Mouse (Mus musculus) embryo, embryonic 11 days (tissue): ENCODE results near the gene Itga9.

ENCODE experiments used
- DNase-seq: peaks from one replicate; pipeline ENCODE4 v3.0.0-alpha.2; 2015

Gene Itga9

GRCm38 (mm10) chr9:118654969-118655368, 48.5 kb downstream of the Itga9 start:
- DNase-seq, result peak; percentile 63

- no peak for DNase-seq
These were observed 49.2 kb downstream of the Itga9 start for GRCm38 (mm10) chr9:118655726-118656125.

- no peak for DNase-seq
These were observed 51.7 kb downstream of the Itga9 start for GRCm38 (mm10) chr9:118658159-118658558.

- no peak for DNase-seq
These were observed 53.3 kb downstream of the Itga9 start for GRCm38 (mm10) chr9:118659809-118660208.

GRCm38 (mm10) chr9:118660259-118660658, 53.8 kb downstream of the Itga9 start:
- no peak for DNase-seq

DNA sequence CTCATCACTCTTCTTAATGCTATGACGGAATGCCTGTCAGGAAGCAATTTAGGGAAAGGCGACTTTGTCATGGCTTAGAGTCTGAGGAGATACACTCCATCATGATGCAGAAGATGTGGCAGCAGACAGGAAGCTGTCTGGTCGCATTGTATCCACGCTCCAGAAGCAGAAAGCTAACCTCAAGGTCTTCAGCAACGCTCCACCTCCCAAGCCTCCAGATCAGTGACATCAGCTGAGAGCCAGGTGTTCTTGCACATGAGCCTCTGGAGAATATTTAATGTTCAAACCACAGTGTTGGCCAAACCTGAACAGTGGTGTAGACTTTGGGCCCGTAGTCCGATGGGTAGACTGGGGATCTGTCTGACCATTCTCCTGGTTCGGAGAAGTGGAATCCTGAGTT, 55.5 kb downstream of the Itga9 start:
- no peak for DNase-seq

DNA sequence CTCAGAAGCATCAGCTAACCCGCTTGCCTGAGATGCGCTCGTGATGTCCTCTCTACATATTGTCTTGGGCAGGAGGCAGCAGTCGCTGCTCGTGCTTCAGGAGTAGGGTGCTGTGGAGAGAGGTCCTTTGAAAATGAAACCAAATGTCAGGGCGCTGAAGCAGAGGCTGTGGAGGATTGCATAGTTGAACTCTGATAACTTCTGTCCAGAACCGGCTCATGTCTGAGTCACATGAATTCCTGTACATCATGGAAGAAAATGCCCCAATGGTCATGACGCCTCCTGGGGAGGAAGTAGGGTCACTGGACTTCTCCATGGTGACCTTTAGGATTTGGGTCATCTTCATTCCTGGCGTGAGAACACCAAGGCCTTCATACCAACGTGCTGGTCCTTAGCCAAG, 56.0 kb downstream of the Itga9 start:
- no peak for DNase-seq

- no peak for DNase-seq
These were observed 57.4 kb downstream of the Itga9 start for GRCm38 (mm10) chr9:118663938-118664337.

GRCm38 (mm10) chr9:118666069-118666468, 59.6 kb downstream of the Itga9 start:
- no peak for DNase-seq

- no peak for DNase-seq
These were observed 63.2 kb downstream of the Itga9 start for GRCm38 (mm10) chr9:118669696-118670095.

- DNase-seq, result no peak
These were observed 67.8 kb downstream of the Itga9 start for GRCm38 (mm10) chr9:118674277-118674676.

DNA sequence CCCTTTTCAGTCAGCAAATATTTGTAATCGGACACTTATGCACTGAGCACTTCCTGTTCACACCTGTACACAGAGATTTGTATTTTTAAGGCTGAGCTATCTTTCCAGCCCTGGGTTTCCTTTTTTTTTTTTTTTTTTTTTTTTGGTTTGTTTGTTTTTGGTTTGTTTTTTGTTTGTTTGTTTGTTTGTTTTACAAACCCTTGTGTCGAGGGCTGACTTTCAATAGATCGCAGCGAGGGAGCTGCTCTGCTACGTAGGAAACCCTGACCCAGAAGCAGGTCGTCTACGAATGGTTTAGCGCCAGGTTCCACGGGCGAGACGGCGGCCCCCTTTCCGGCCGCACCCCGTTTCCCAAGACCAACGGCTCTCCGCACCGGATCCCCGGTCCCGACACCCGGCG, 68.3 kb downstream of the Itga9 start:
- no peak for DNase-seq

DNA sequence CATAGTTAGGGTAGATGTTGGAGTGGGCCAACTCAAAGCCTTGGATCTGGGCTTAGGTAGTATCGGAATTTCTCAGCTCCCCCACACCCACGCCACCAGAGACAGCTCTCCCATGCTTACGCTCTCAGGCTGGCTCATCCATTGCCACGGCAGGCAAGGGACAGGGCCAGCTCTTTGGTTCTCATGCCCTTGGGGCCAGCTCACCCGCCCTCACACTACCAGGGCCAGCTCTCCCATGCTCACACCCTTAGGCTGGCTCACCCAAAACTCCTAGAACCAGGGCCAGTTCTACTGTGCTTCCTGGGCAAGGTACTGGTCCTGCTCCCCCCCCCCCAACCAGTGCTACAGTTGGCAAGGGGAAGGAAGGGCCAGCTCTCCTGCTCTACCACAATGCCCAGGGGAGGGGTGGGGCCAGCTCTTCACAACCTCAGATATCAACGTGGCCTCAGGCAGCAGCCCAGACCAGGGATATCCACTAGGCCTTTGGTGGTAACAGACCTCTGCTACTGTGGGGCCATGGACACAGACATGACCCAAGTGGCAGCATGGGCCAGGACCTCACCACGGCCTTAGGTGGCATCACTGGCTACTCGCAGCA, 69.2 kb downstream of the Itga9 start:
- DNase-seq, result no peak

DNA sequence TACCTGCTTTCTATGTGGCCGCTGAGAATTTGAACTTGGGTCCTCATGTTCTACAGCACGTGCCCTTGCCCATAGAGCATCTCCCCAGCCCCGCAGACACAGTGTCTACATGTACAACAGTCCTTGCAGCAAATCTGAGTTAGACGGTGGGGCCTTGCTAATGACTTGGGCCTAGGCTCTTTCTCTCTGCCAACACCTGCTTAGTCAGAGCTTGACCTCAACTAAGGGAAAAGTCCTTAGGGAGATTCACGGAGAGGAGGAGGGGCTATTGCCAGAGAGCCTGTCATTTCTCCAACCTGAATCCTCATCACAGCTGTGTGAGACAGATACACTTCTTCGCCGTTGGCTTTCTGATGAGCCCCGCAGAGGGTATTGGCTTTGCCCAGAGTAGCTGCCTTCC, 70.2 kb downstream of the Itga9 start:
- no peak for DNase-seq

GRCm38 (mm10) chr9:118677349-118677748, 70.9 kb downstream of the Itga9 start:
- no peak for DNase-seq

DNA sequence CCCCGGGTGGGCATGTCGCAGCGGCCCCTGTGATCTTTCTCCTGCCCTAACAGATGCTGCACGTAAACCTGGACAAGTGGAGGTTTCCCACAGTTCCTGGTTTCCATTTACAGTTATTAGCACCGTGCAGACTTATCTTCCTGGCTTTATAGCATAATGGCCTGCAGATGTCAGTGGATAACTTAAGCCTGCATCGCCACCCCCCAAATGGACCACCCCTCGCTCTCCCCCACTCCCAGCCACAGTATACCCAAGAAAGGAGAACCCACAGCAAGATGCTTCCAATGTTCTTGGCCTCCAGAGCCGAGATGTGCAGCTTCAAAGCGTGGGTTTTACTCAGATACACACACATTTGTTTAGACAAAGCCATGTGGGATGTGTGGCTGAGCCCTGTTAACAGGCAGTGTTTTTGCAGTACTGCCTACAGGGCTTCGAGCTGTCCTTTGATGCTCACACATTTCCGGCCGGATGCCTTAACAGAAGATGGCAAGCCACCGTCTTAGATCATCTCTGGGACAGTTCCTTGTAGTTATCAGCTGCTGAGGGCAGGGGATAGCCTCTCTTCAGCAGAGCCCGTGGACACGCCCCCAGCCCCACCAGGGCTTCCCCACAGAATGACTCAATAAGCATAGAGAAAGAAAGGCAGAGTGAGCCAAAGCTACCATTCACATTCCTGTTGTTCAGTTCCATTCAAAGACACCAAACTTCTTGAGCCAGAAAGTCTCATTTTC, 71.7 kb downstream of the Itga9 start:
- DNase-seq, result peak; percentile 63

DNA sequence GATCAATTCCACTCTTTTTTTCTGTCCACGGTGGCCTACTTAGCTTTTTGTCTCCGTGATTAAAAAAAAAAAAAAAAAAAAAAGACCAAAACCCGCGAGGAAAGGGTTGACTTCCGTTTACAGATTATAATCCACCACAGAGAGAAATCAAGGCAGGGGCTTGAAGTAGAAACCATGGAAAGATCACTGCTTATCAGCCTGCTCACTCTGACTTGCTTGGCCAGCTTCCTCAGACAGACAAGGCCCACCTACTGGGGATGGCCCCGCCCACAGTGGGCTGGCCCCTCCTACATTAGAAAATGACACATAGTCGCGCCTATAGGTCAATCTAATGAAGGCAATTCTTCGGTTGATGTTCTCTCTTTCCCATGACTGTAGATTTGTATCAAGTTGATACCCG, 72.3 kb downstream of the Itga9 start:
- DNase-seq, result no peak

DNA sequence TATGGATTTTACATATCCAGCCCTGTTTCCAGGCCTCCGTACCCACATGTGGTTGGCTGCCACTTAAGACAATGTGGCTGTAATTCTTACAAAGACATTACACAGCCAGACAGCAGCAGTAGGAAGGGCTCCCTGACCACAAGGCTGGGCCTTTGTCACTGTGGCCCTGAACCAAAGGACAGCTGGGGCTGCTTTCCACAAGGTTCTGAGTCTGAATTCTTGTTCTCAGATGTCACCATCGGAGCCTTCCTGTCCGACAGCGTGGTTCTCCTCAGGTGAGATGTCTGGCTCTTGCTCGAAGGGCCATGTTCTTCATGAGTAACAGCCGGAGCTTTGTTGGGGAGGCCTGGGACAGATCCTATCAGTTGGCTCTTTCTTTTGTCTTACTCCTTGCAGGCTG, 75.0 kb downstream of the Itga9 start:
- DNase-seq, result no peak

DNA sequence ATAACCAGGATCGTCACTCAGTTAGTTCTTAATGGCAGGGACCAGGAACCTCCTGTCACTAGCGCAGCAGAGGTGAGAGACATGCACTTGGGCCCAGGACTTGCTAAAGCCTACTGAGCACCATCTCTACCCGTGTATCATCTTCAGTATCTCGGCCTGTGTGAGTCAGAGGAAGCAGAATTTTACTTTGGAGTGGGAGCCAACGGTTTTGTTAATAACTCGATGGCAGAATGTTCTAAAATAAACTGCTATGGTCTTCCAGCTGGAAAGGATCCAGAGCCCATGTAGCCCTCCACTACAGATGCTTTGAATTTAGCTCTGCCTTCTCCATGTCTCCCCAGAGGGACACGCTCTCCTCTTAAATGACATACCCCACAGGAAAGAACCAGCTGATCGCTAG, 75.7 kb downstream of the Itga9 start:
- DNase-seq, result no peak

GRCm38 (mm10) chr9:118683507-118683906, 77.0 kb downstream of the Itga9 start:
- DNase-seq, result no peak

DNA sequence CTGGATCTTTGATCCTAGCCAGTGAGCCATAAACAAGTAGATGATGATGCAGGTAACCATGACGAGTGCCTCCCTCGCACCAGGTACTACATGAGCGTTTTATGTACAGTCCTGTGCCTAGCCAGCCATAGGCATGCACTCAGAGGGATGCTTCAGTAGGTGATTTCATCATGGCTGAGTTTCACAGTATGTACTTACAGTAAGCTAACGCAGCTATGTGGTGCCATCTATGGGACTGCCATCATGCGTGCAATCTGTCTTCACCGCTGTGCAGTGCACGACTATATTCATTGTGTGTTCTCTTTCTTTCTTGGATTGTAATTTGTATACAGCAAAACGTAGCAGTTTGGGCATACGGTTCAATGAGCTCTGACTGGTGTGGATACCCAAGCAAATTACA, 77.9 kb downstream of the Itga9 start:
- DNase-seq, result no peak

DNA sequence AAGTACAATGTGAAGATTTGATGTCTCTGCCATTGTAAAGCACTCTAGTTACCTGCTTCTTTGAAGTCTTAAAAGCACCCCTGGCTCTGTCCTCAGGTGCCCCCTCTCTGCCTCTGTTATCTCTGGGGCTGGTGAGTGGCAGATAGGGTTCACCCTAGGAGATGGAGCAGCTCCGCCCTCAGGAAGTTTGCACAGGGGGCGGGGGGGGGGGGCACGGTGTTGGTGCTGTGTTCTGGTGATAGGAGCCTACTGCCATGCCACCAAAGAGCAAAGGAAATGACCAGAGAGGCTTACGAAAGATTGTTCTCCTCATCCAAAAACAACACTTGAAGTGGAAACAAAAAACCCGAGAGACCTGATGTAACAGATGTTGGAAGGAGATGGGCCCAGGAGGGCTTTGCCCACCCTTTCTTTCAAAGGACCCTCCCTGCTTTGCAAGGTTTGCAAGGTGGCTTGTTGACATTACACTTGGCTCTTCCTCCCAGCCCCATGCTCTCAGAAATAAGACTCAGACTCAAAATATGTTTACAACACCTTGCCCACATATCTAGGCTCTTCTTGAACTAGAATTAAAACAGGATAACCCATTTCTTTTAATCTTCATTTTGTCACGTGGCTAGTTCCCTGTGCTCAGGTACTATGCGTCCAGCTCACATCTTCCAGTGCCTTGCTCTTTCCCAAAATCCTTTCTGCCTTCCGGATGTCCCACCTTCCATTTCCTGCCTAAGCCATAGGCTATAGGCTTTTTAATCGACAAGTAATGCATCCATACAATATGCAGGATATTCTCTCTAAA, 79.9 kb downstream of the Itga9 start:
- no peak for DNase-seq

DNA sequence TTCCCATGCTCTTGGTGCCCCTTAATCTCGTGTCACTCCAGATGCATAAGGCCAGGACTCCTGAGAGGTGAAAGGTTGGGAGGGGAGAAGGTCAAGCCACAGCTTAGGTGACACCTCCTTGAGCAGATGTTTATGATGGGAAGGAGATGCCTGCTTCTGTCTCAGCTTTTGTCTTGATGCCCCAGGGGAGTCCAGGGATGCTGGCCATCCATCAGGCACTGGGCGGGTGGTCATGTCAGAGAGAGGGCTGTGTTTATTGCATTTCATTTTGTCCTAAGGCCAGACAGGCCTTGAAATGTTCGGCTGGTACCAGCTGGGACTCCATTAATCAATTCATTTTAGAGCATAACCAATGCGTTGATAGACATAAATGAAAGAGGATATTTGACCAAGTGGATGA, 81.8 kb downstream of the Itga9 start:
- DNase-seq, result peak; percentile 38

GRCm38 (mm10) chr9:118688921-118689451, 82.5 kb downstream of the Itga9 start:
- peak; percentile 58 for DNase-seq
